Mouse (Mus musculus): ENCODE results near the gene A4gnt. TPM values are rescaled to one million over a fixed set of nuclear protein-coding genes. Genes with fewer than 3 reads are reported as not detected.

A4gnt gene
- total and polyA plus RNA-seq, 3 experiments = not detected

DNA sequence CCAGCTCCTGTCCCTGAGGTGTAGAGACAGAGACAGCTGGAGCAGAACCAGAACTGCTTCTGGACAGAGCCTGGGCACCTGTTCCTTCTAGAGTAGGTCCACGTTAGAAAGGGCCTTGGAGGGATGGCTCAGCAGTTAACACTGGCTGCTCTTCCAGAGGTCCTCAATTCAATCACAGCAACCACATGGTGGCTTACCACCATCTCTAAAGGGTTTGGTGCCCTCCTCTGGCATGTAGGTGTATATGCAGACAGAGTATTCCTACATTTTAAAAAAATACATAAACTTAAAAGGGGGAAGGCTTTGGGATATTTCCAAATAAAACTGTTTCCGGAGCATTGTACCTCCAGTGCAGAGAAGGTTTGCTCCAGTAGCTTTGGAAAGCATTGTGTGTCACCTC, 31.6 kb upstream of the A4gnt start:
- Histone ChIP-seq H3K4me2 (ENCODE audit: insufficient read depth, low read depth, poor library complexity, severe bottlenecking) (no peak overlapping the region), H3K27me3 (replicated peaks) (no peaks in the 10 kb centered on the region), H3K9ac (ENCODE audit: insufficient read depth, low read depth) (no peak overlapping the region), H3K36me3 (replicated peaks in 1 of 2; ENCODE audit: control insufficient read depth in 1 of 2, insufficient read depth in 1 of 2, low read length in 1 of 2) (peaks cover 35 to 62% of the 10 kb centered on the region in 2 experiments), H3K79me2 (replicated peaks; ENCODE audit: control insufficient read depth, extremely low read depth, insufficient read depth, poor library complexity, severe bottlenecking) (peaks cover 24% of the 10 kb centered on the region), H3K9me3 (replicated peaks; ENCODE audit: low read length) (no peaks in the 10 kb centered on the region), H3K4me1 (ENCODE audit: control insufficient read depth in 1 of 2, insufficient read depth in 2 of 2) (peaks cover 7 to 21% of the 10 kb centered on the region in 2 experiments), H3K4me3 (replicated peaks in 1 of 3; ENCODE audit: low read depth in 2 of 3, low read length in 2 of 3, poor library complexity in 1 of 3) (no peak overlapping the region), H3K27ac (ENCODE audit: insufficient read depth, low read depth) (no peak overlapping the region)
- in situ Hi-C loops (cut with MboI; ENCODE audit: low pct_ligation_motif_present, low pct_unique_long_range_greater_than_20kb, low sequenced_read_pairs) (no loop called here), dilution Hi-C loops (cut with MboI; ENCODE audit: extremely low pct_ligation_motif_present, extremely low pct_unique_long_range_greater_than_20kb, low sequenced_read_pairs) (no loop called here)
- peak; percentile 65 for DNase-seq (ENCODE audit: extremely low read depth)
- TF ChIP-seq ZNF384 (IDR thresholded peaks at IDR 0.05; ENCODE audit: low read depth, low read length) (peak; percentile 59), CTCF (conservative IDR thresholded peaks at IDR 0.05 in 1 of 2, IDR thresholded peaks at IDR 0.05 in 1 of 2; ENCODE audit: low read depth in 2 of 2, low read length in 2 of 2) (peak; percentile 33 to 89; a peak in 3 of 4 replicates), KAT2A (IDR thresholded peaks at IDR 0.05; ENCODE audit: insufficient replicate concordance, low read length) (no peak), RCOR1 (conservative IDR thresholded peaks at IDR 0.05; ENCODE audit: low read depth, low read length) (no peak), TCF12 (IDR thresholded peaks at IDR 0.05; ENCODE audit: low read depth, low read length) (no peak), MAX (IDR thresholded peaks at IDR 0.05; ENCODE audit: low read length) (peak; percentile 86), JUND (conservative IDR thresholded peaks at IDR 0.05; ENCODE audit: low read depth, low read length) (no peak), SIN3A (IDR thresholded peaks at IDR 0.05; ENCODE audit: low read length) (0 out of 2 replicates have a peak, but pooled peaks have one; percentile 25), POLR2AphosphoS2 (IDR thresholded peaks at IDR 0.05; ENCODE audit: low read depth, low read length) (no peak), CHD2 (IDR thresholded peaks at IDR 0.05; ENCODE audit: low read length) (no peak), HCFC1 (IDR thresholded peaks at IDR 0.05; ENCODE audit: low read depth, low read length) (no peak), BHLHE40 (IDR thresholded peaks at IDR 0.05; ENCODE audit: low read depth, low read length) (no peak), MXI1 (IDR thresholded peaks at IDR 0.05; ENCODE audit: low read depth, low read length) (peak; percentile 53; the same call in 1 of the 2 replicates), E2F4 (IDR thresholded peaks at IDR 0.05; ENCODE audit: insufficient replicate concordance, low read depth, low read length) (no peak), MAZ (IDR thresholded peaks at IDR 0.05; ENCODE audit: low read depth, low read length) (no peak), SMC3 (IDR thresholded peaks at IDR 0.05; ENCODE audit: low read depth, low read length) (peak; percentile 65), USF2 (conservative IDR thresholded peaks at IDR 0.05; ENCODE audit: low read depth, low read length) (no peak), MYC (IDR thresholded peaks at IDR 0.05; ENCODE audit: low read depth, low read length) (peak; percentile 97), ZMIZ1 (IDR thresholded peaks at IDR 0.05; ENCODE audit: low read depth, low read length) (no peak), UBTF (IDR thresholded peaks at IDR 0.05; ENCODE audit: low read depth, low read length) (no peak), ZC3H11A (IDR thresholded peaks at IDR 0.05; ENCODE audit: low read depth, low read length) (no peak; the same call in 1 of the 2 replicates), RAD21 (IDR thresholded peaks at IDR 0.05; ENCODE audit: low read depth, low read length) (peak; percentile 82), EP300 (IDR thresholded peaks at IDR 0.05; ENCODE audit: low read length) (no peak), JUN (IDR thresholded peaks at IDR 0.05; ENCODE audit: insufficient read depth, low read depth, low read length) (no peak), MAFK (IDR thresholded peaks at IDR 0.05; ENCODE audit: insufficient replicate concordance, low read length) (no peak), NELFE (IDR thresholded peaks at IDR 0.05; ENCODE audit: low read depth, low read length) (no peak), TBP (conservative IDR thresholded peaks at IDR 0.05; ENCODE audit: low read depth, low read length) (no peak), USF1 (IDR thresholded peaks at IDR 0.05; ENCODE audit: low read depth, low read length) (no peak), POLR2A (IDR thresholded peaks at IDR 0.05; ENCODE audit: low read depth, low read length) (no peak), ELF1 (IDR thresholded peaks at IDR 0.05; ENCODE audit: low read depth, low read length) (no peak), IRF4 (IDR thresholded peaks at IDR 0.05; ENCODE audit: low read depth, low read length) (peak; percentile 37; the same call in 1 of the 2 replicates), MEF2A (IDR thresholded peaks at IDR 0.05; ENCODE audit: borderline replicate concordance, low read depth, low read length) (no peak)
